Mouse (Mus musculus): ENCODE results near the gene Pex11g. TPM values are rescaled to one million over a fixed set of nuclear protein-coding genes. Genes with fewer than 3 reads are reported as not detected.

Gene Pex11g
- total and polyA plus RNA-seq, 2 experiments from 2014 or later = 2.0 to 4.9 TPM

- no peak for ATAC-seq
- no peak for TF ChIP-seq CTCF (IDR thresholded peaks at IDR 0.05; ENCODE audit: low read depth)
- 0 out of 2 replicates have a peak, but pooled peaks cover 6% of the 10 kb centered on the region for H3K4me1 ChIP-seq (ENCODE audit: insufficient read depth, low read length)
- H3K36me3 ChIP-seq (ENCODE audit: insufficient read depth, low read length) = no peaks in the 10 kb centered on the region
- H3K27me3 ChIP-seq (ENCODE audit: insufficient read depth, low read length) = no peaks in the 10 kb centered on the region
- 94% methylated on average over 1 of the region's 1 CpGs for whole genome bisulfite sequencing
- no peak for DNase-seq (ENCODE audit: low spot score)
- H3K9ac ChIP-seq (replicated peaks; ENCODE audit: low read length) = no peak overlapping the region
- no peaks in the 10 kb centered on the region for H3K9me3 ChIP-seq (ENCODE audit: low read length)
- no peak overlapping the region for H3K4me3 ChIP-seq (ENCODE audit: low read length)
- H3K27ac ChIP-seq = no peak overlapping the region
- H3K4me2 ChIP-seq (ENCODE audit: low read depth, low read length) = no peak overlapping the region
These were observed 54.7 kb downstream of the Pex11g start for GRCm38 (mm10) chr8:3412816-3413215.

DNA sequence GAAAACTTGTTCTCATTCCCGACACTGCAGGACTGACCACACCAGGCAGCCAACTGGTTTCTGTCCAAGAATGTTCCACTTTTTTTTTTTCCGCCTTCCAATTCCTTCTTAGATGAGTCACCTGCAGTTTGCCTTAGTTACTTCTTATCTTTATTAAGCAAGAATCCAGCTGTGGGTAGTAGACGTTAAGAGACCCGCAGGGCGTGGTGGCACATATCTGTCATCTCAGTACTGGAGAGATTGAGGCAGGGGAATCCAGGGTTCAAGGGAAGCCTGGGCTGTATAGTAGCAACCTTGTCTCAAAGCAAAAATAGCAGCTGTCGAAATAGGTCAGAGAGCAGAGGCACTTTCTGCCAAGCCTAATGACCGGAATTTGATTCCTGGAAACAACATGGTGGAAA lies 55.6 kb downstream of the Pex11g start:
- WGBS = 86% methylated on average over 7 of the region's 7 CpGs
- no peak overlapping the region for H3K4me2 ChIP-seq (ENCODE audit: low read depth, low read length)
- no peak overlapping the region for H3K4me3 ChIP-seq (ENCODE audit: low read length)
- TF ChIP-seq CTCF (IDR thresholded peaks at IDR 0.05; ENCODE audit: low read depth) = no peak
- no peaks in the 10 kb centered on the region for H3K4me1 ChIP-seq (ENCODE audit: insufficient read depth, low read length)
- H3K36me3 ChIP-seq (ENCODE audit: insufficient read depth, low read length) = no peaks in the 10 kb centered on the region
- no peaks in the 10 kb centered on the region for H3K9me3 ChIP-seq (ENCODE audit: low read length)
- H3K27me3 ChIP-seq (ENCODE audit: insufficient read depth, low read length) = no peaks in the 10 kb centered on the region
- H3K9ac ChIP-seq (replicated peaks; ENCODE audit: low read length) = no peak overlapping the region
- no peak overlapping the region for H3K27ac ChIP-seq
- ATAC-seq (no peak), DNase-seq (ENCODE audit: low spot score) (no peak)

- H3K9ac ChIP-seq (replicated peaks; ENCODE audit: low read length) = no peak overlapping the region
- no peak for TF ChIP-seq CTCF (IDR thresholded peaks at IDR 0.05; ENCODE audit: low read depth)
- DNase-seq (ENCODE audit: low spot score) (no peak), ATAC-seq (no peak)
- H3K27ac ChIP-seq = no peak overlapping the region
- no peaks in the 10 kb centered on the region for H3K27me3 ChIP-seq (ENCODE audit: insufficient read depth, low read length)
- no peak overlapping the region for H3K4me3 ChIP-seq (ENCODE audit: low read length)
- no peaks in the 10 kb centered on the region for H3K36me3 ChIP-seq (ENCODE audit: insufficient read depth, low read length)
- H3K4me2 ChIP-seq (ENCODE audit: low read depth, low read length) = no peak overlapping the region
- WGBS = 83% methylated on average over 2 of the region's 2 CpGs
- no peaks in the 10 kb centered on the region for H3K9me3 ChIP-seq (ENCODE audit: low read length)
- H3K4me1 ChIP-seq (ENCODE audit: insufficient read depth, low read length) = no peaks in the 10 kb centered on the region
These were observed 56.4 kb downstream of the Pex11g start for GRCm38 (mm10) chr8:3411085-3411484.

DNA sequence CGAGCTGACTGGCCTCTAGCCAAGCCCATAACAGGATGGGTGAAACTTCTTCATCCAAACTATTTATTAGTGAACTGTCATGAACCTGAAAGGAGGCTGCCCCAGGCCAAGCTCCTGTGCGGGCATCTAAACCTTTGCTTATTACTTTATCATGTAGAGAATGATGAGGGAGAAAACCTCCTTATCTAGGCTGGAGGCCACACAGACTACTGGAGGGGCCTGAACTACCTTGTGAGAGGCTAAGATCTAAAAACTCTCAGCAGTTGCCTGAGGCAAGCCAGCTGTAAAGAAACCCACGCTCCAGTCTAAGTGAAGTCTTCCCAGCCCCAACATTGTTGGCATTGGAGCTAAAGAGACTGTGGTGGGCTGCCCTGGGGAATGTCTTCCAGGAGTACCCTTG lies 60.1 kb downstream of the Pex11g start:
- 90% methylated on average over 3 of the region's 3 CpGs for WGBS
- no peak overlapping the region for H3K9ac ChIP-seq (replicated peaks; ENCODE audit: low read length)
- no peak for DNase-seq (ENCODE audit: low spot score)
- H3K4me1 ChIP-seq (ENCODE audit: insufficient read depth, low read length) = no peaks in the 10 kb centered on the region
- ATAC-seq = no peak
- H3K36me3 ChIP-seq (ENCODE audit: insufficient read depth, low read length) = no peaks in the 10 kb centered on the region
- no peaks in the 10 kb centered on the region for H3K9me3 ChIP-seq (ENCODE audit: low read length)
- no peak overlapping the region for H3K4me3 ChIP-seq (ENCODE audit: low read length)
- no peaks in the 10 kb centered on the region for H3K27me3 ChIP-seq (ENCODE audit: insufficient read depth, low read length)
- no peak overlapping the region for H3K27ac ChIP-seq
- no peak for TF ChIP-seq CTCF (IDR thresholded peaks at IDR 0.05; ENCODE audit: low read depth)
- H3K4me2 ChIP-seq (ENCODE audit: low read depth, low read length) = no peak overlapping the region

Other genes starting within 250 kb of the Pex11g start
- 46.9 and 69.9 TPM in 2 replicates for gene Insr, start 188.1 kb downstream of the Pex11g start, total RNA-seq (2014; rRNA removed)
- gene Insr, start 188.1 kb downstream of the Pex11g start, polyA plus RNA-seq (2015; fragmentation: Nextera tagmentation; extraction: Ambion mirVana) = 31.1 and 34.0 TPM in 2 replicates
- not detected in 2 replicates for gene A430078G23Rik, start 114.3 kb downstream of the Pex11g start, total RNA-seq (2014; rRNA removed)
- 0.09 TPM in 1 of 2 replicates, not detected in the other for gene A430078G23Rik, start 114.3 kb downstream of the Pex11g start, polyA plus RNA-seq (2015; fragmentation: Nextera tagmentation; extraction: Ambion mirVana)
- gene Arhgef18, start 74.7 kb downstream of the Pex11g start, total RNA-seq (2014; rRNA removed) = 45.6 and 50.0 TPM in 2 replicates
- gene Arhgef18, start 74.7 kb downstream of the Pex11g start, polyA plus RNA-seq (2015; fragmentation: Nextera tagmentation; extraction: Ambion mirVana) = 5.4 and 5.5 TPM in 2 replicates
- 0.26 TPM in 1 of 2 replicates, not detected in the other for gene Tex45, start 3.2 kb upstream of the Pex11g start, total RNA-seq (2014; rRNA removed)
- gene Tex45, start 3.2 kb upstream of the Pex11g start, polyA plus RNA-seq (2015; fragmentation: Nextera tagmentation; extraction: Ambion mirVana) = 0.57 and 0.73 TPM in 2 replicates
- 98.3 and 109 TPM in 2 replicates for gene Zfp358, start 25.5 kb upstream of the Pex11g start, total RNA-seq (2014; rRNA removed)
- 46.0 and 49.6 TPM in 2 replicates for gene Zfp358, start 25.5 kb upstream of the Pex11g start, polyA plus RNA-seq (2015; fragmentation: Nextera tagmentation; extraction: Ambion mirVana)
- gene Mcoln1, start 32.8 kb upstream of the Pex11g start, total RNA-seq (2014; rRNA removed) = 113 and 140 TPM in 2 replicates
- 92.4 and 96.8 TPM in 2 replicates for gene Mcoln1, start 32.8 kb upstream of the Pex11g start, polyA plus RNA-seq (2015; fragmentation: Nextera tagmentation; extraction: Ambion mirVana)
- gene Pnpla6, start 47.7 kb upstream of the Pex11g start, total RNA-seq (2014; rRNA removed) = 55.6 and 82.6 TPM in 2 replicates
- 35.3 and 38.4 TPM in 2 replicates for gene Pnpla6, start 47.7 kb upstream of the Pex11g start, polyA plus RNA-seq (2015; fragmentation: Nextera tagmentation; extraction: Ambion mirVana)
- 0.37 TPM in 1 of 2 replicates, not detected in the other for gene C330021F23Rik, start 100.3 kb upstream of the Pex11g start, total RNA-seq (2014; rRNA removed)
- gene C330021F23Rik, start 100.3 kb upstream of the Pex11g start, polyA plus RNA-seq (2015; fragmentation: Nextera tagmentation; extraction: Ambion mirVana) = 0.26 and 0.29 TPM in 2 replicates
- gene Camsap3, start 119.6 kb upstream of the Pex11g start, total RNA-seq (2014; rRNA removed) = 108 and 128 TPM in 2 replicates
- 34.9 and 39.1 TPM in 2 replicates for gene Camsap3, start 119.6 kb upstream of the Pex11g start, polyA plus RNA-seq (2015; fragmentation: Nextera tagmentation; extraction: Ambion mirVana)
- 44.2 and 47.8 TPM in 2 replicates for gene Xab2, start 153.6 kb upstream of the Pex11g start, total RNA-seq (2014; rRNA removed)
- gene Xab2, start 153.6 kb upstream of the Pex11g start, polyA plus RNA-seq (2015; fragmentation: Nextera tagmentation; extraction: Ambion mirVana) = 32.6 and 35.7 TPM in 2 replicates
- gene Pet100, start 153.9 kb upstream of the Pex11g start, total RNA-seq (2014; rRNA removed) = 3.7 and 16.5 TPM in 2 replicates
- 91.3 and 99.6 TPM in 2 replicates for gene Pet100, start 153.9 kb upstream of the Pex11g start, polyA plus RNA-seq (2015; fragmentation: Nextera tagmentation; extraction: Ambion mirVana)
- 95.0 and 145 TPM in 2 replicates for gene Pcp2, start 157.9 kb upstream of the Pex11g start, total RNA-seq (2014; rRNA removed)
- gene Pcp2, start 157.9 kb upstream of the Pex11g start, polyA plus RNA-seq (2015; fragmentation: Nextera tagmentation; extraction: Ambion mirVana) = 78.6 and 84.4 TPM in 2 replicates
- gene Stxbp2, start 163.3 kb upstream of the Pex11g start, total RNA-seq (2014; rRNA removed) = 9.7 and 23.9 TPM in 2 replicates
- 32.7 and 38.5 TPM in 2 replicates for gene Stxbp2, start 163.3 kb upstream of the Pex11g start, polyA plus RNA-seq (2015; fragmentation: Nextera tagmentation; extraction: Ambion mirVana)
- gene Retn, start 188.1 kb upstream of the Pex11g start, total RNA-seq (2014; rRNA removed) = not detected in 2 replicates
- 0.44 and 0.60 TPM in 2 replicates for gene Retn, start 188.1 kb upstream of the Pex11g start, polyA plus RNA-seq (2015; fragmentation: Nextera tagmentation; extraction: Ambion mirVana)
- gene Mcemp1, start 198.1 kb upstream of the Pex11g start, total RNA-seq (2014; rRNA removed) = not detected in 2 replicates
- gene Mcemp1, start 198.1 kb upstream of the Pex11g start, polyA plus RNA-seq (2015; fragmentation: Nextera tagmentation; extraction: Ambion mirVana) = 0.09 and 0.23 TPM in 2 replicates
- 21.2 TPM in 1 of 2 replicates, not detected in the other for gene Fcor, start 204.7 kb upstream of the Pex11g start, total RNA-seq (2014; rRNA removed)
- 27.0 and 27.5 TPM in 2 replicates for gene Fcor, start 204.7 kb upstream of the Pex11g start, polyA plus RNA-seq (2015; fragmentation: Nextera tagmentation; extraction: Ambion mirVana)
- 53.3 and 64.8 TPM in 2 replicates for gene Trappc5, start 208.6 kb upstream of the Pex11g start, total RNA-seq (2014; rRNA removed)
- gene Trappc5, start 208.6 kb upstream of the Pex11g start, polyA plus RNA-seq (2015; fragmentation: Nextera tagmentation; extraction: Ambion mirVana) = 53.9 and 55.8 TPM in 2 replicates
- gene Fcer2a, start 226.5 kb upstream of the Pex11g start, total RNA-seq (2014; rRNA removed) = not detected in 2 replicates
- 0.41 and 0.44 TPM in 2 replicates for gene Fcer2a, start 226.5 kb upstream of the Pex11g start, polyA plus RNA-seq (2015; fragmentation: Nextera tagmentation; extraction: Ambion mirVana)